Mouse (Mus musculus): ENCODE results near the gene Creb3l2. TPM values are rescaled to one million over a fixed set of nuclear protein-coding genes. Genes with fewer than 3 reads are reported as not detected.

The Creb3l2 gene
- polyA plus RNA-seq, 1 experiment from 2014 or later = 2.9 TPM

- no peaks in the 10 kb centered on the region for H3K9me3 ChIP-seq
- ATAC-seq (replicated peaks) = peak; percentile 73
- no peak overlapping the region for H3K4me2 ChIP-seq (replicated peaks)
- no peak overlapping the region for H3K4me3 ChIP-seq
- no peak overlapping the region for H3K9ac ChIP-seq (replicated peaks)
- no peaks in the 10 kb centered on the region for H3K27me3 ChIP-seq
- peak overlapping the region; percentile 58 for H3K27ac ChIP-seq (replicated peaks)
- H3K36me3 ChIP-seq = no peaks in the 10 kb centered on the region
- H3K4me1 ChIP-seq = peaks cover 37% of the 10 kb centered on the region
- WGBS = 30% methylated on average over 5 of the region's 5 CpGs
Measured at GRCm38 (mm10) chr6:37329901-37330864, 111.8 kb downstream of the Creb3l2 start.

- WGBS = 83% methylated on average over 3 of the region's 3 CpGs
- no peak overlapping the region for H3K9ac ChIP-seq (replicated peaks)
- H3K9me3 ChIP-seq = no peaks in the 10 kb centered on the region
- H3K36me3 ChIP-seq = no peaks in the 10 kb centered on the region
- peaks cover 37% of the 10 kb centered on the region for H3K4me1 ChIP-seq
- no peak for ATAC-seq (replicated peaks)
- no peak overlapping the region for H3K4me3 ChIP-seq
- H3K27me3 ChIP-seq = no peaks in the 10 kb centered on the region
- no peak overlapping the region for H3K4me2 ChIP-seq (replicated peaks)
- no peak overlapping the region for H3K27ac ChIP-seq (replicated peaks)
Measured at GRCm38 (mm10) chr6:37329376-37329775, 112.6 kb downstream of the Creb3l2 start.

DNA sequence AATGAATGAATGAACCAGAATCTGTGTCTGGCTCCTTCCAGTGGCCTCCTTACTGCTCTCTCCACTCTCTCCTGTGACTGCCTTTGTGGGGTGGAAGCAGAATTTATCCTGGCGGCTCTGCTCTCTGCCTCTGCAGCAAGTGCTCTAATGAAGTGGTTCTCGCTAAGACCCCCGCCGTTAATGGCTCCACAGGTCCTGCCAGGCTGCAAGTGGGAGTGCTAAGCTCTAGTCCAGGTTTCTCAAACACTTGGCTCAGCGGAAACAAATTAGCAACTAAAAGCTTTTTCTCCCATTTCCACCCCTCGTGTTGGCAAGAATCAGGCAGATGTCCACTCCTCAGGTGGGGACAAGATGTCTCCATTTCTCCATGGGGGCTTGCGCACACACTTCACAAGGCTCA, 113.3 kb downstream of the Creb3l2 start:
- H3K4me2 ChIP-seq (replicated peaks) = no peak overlapping the region
- H3K9ac ChIP-seq (replicated peaks) = no peak overlapping the region
- no peak overlapping the region for H3K4me3 ChIP-seq
- no peak overlapping the region for H3K27ac ChIP-seq (replicated peaks)
- H3K9me3 ChIP-seq = no peaks in the 10 kb centered on the region
- 24% methylated on average over 7 of the region's 7 CpGs for WGBS
- ATAC-seq (replicated peaks) = no peak
- no peaks in the 10 kb centered on the region for H3K36me3 ChIP-seq
- H3K27me3 ChIP-seq = no peaks in the 10 kb centered on the region
- H3K4me1 ChIP-seq = peaks cover 37% of the 10 kb centered on the region

- Histone ChIP-seq H3K9ac (replicated peaks) (no peak overlapping the region), H3K4me3 (no peak overlapping the region), H3K27ac (replicated peaks) (no peak overlapping the region), H3K27me3 (no peaks in the 10 kb centered on the region), H3K36me3 (no peaks in the 10 kb centered on the region), H3K4me1 (peaks cover 37% of the 10 kb centered on the region), H3K9me3 (no peaks in the 10 kb centered on the region), H3K4me2 (replicated peaks) (no peak overlapping the region)
- 39% methylated on average over 6 of the region's 6 CpGs for WGBS
- 0 out of 2 replicates have a peak, but pooled peaks have one; percentile 34 for ATAC-seq (replicated peaks)
Measured at GRCm38 (mm10) chr6:37327519-37327918, 114.4 kb downstream of the Creb3l2 start.

DNA sequence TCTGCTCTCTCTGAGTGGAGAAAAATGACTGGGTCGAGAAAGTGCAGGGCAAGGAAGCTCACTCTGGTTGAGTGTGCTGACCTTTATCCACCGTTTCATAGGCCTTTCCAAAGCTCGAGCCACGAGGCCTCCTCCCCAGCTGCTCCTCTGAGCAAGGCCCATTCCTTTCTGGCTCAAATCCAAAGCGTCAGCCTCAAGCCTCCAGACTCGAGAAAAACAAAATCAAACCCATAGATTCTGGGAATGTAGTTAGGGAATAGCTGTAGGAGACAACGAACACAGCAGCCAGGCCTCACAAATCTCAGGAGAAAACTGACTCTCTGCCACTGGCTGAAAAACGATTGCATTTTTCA, 115.4 kb downstream of the Creb3l2 start:
- no peak overlapping the region for H3K9ac ChIP-seq (replicated peaks)
- ATAC-seq (replicated peaks) = no peak
- no peak overlapping the region for H3K4me2 ChIP-seq (replicated peaks)
- no peaks in the 10 kb centered on the region for H3K27me3 ChIP-seq
- WGBS = 28% methylated on average over 8 of the region's 8 CpGs
- no peak overlapping the region for H3K4me3 ChIP-seq
- no peaks in the 10 kb centered on the region for H3K9me3 ChIP-seq
- H3K27ac ChIP-seq (replicated peaks) = 0 out of 2 replicates have a peak overlapping the region, but pooled peaks have one; percentile 44
- H3K36me3 ChIP-seq = no peaks in the 10 kb centered on the region
- H3K4me1 ChIP-seq = peaks cover 37% of the 10 kb centered on the region

DNA sequence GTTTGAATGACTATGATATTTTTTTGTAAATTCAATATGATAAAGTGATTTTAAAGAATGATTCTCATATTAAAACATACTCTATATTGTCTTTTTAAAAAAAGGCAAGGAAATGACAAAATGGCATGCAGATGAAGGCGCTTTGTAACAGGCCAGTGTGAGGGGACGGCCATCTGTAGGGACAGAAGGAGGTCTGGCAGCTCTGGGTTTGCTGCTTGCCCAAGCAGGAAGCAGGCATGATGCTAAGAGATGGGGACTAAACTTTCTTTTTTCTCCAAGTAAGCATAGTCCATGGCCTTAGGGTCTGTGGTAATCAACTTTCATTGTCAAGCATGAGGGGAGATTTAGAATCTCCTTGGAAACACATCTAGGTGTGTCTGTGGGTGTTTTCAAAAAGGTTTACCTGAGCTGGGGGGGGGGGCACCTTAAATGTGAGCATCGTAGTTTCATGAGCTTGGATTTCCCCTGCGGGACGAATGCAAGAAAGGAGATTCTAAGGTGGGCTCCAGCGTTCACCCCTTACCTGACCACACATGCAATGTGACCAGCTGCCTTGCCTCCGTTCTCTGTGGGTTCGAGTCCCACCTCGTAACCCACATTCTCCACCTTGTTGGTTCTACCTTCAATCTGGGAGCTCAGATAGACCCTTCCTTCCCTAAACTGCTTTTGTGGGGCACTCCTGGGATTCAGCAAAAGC, 115.9 kb downstream of the Creb3l2 start:
- no peak overlapping the region for H3K4me2 ChIP-seq (replicated peaks)
- H3K27me3 ChIP-seq = no peaks in the 10 kb centered on the region
- ATAC-seq (replicated peaks) = no peak
- H3K27ac ChIP-seq (replicated peaks) = 0 out of 2 replicates have a peak overlapping the region, but pooled peaks have one; percentile 44
- no peaks in the 10 kb centered on the region for H3K36me3 ChIP-seq
- H3K4me1 ChIP-seq = peaks cover 34% of the 10 kb centered on the region
- H3K9me3 ChIP-seq = no peaks in the 10 kb centered on the region
- no peak overlapping the region for H3K4me3 ChIP-seq
- 92% methylated on average over 9 of the region's 9 CpGs for WGBS
- H3K9ac ChIP-seq (replicated peaks) = no peak overlapping the region

GRCm38 (mm10) chr6:37325076-37325475, 116.9 kb downstream of the Creb3l2 start:
- ATAC-seq (replicated peaks) = no peak

DNA sequence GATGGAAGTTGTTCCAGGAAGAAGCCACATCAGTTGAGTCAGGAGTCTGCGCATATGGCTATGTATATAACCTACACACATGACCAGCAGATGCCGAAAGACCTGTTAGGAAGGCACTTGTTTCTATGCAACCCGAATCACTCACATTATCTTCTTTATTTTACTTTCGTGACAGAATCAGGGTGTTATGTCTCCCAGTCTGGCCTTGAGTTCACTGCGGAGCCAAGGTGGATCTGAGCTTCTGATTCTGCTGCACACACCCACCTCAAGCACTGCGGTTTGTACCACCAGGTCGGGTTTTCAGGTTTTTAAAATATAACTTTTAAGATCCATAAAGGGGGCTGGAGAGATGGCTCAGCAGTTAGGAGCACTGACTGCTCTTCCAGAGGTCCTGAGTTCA, 119.3 kb downstream of the Creb3l2 start:
- WGBS = 91% methylated on average over 7 of the region's 7 CpGs
- peaks cover 12% of the 10 kb centered on the region for H3K4me1 ChIP-seq
- H3K27ac ChIP-seq (replicated peaks) = no peak overlapping the region
- H3K4me2 ChIP-seq (replicated peaks) = no peak overlapping the region
- no peak overlapping the region for H3K4me3 ChIP-seq
- H3K36me3 ChIP-seq = no peaks in the 10 kb centered on the region
- no peaks in the 10 kb centered on the region for H3K27me3 ChIP-seq
- no peak overlapping the region for H3K9ac ChIP-seq (replicated peaks)
- no peaks in the 10 kb centered on the region for H3K9me3 ChIP-seq
- ATAC-seq (replicated peaks) = no peak

More at GRCm38 (mm10) chr6:37325076-37325475, 116.9 kb downstream of the Creb3l2 start:
- H3K27ac ChIP-seq (replicated peaks) = no peak overlapping the region
- no peaks in the 10 kb centered on the region for H3K27me3 ChIP-seq
- no peaks in the 10 kb centered on the region for H3K9me3 ChIP-seq
- peaks cover 27% of the 10 kb centered on the region for H3K4me1 ChIP-seq
- H3K4me2 ChIP-seq (replicated peaks) = no peak overlapping the region
- no peaks in the 10 kb centered on the region for H3K36me3 ChIP-seq
- WGBS = 92% methylated on average over 3 of the region's 3 CpGs
- no peak overlapping the region for H3K4me3 ChIP-seq
- no peak overlapping the region for H3K9ac ChIP-seq (replicated peaks)

DNA sequence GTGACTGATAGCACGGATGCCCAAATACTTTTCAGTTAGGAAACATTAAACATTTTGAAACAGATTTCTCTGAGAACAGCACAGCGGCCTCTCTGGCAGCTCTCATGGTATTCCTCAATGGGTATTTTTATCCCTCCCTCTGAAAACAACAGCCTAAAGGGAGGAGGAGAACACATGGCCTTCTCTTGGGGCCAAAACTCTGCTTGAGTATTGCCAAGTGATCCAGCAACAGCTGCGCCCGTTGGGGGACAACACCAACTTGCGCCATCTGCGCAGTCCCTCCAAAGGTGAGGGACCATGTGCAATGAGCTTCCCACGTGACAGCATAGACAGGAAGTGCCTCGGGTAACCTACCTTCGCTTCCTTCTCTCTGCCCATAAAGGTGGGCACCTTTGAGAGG, 119.9 kb downstream of the Creb3l2 start:
- WGBS = 85% methylated on average over 9 of the region's 9 CpGs
- ATAC-seq (replicated peaks) = no peak
- H3K4me1 ChIP-seq = peaks cover 8% of the 10 kb centered on the region
- H3K9ac ChIP-seq (replicated peaks) = no peak overlapping the region
- no peaks in the 10 kb centered on the region for H3K27me3 ChIP-seq
- no peak overlapping the region for H3K4me3 ChIP-seq
- H3K9me3 ChIP-seq = no peaks in the 10 kb centered on the region
- H3K4me2 ChIP-seq (replicated peaks) = no peak overlapping the region
- no peaks in the 10 kb centered on the region for H3K36me3 ChIP-seq
- no peak overlapping the region for H3K27ac ChIP-seq (replicated peaks)

DNA sequence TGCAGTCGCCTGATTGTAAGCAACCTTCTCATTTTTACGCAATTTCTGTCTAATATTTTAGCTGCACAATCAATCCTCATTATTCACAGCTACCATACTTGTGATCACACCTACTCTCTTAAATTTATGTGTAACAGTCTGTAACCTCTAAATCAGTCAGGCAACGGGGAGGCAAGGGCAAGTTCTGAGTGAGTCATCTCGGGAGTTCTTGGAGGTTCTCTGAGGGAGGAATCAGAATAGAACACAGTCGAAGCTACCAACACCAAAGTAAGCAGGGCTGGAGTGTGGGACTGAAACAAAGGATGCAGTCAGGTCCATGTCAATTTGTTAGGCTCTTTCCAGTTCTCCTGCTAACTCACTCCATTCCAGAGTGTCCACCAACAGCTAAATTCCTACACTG, 124.0 kb downstream of the Creb3l2 start:
- Histone ChIP-seq H3K36me3 (no peaks in the 10 kb centered on the region), H3K27ac (replicated peaks) (no peak overlapping the region), H3K4me2 (replicated peaks) (no peak overlapping the region), H3K9ac (replicated peaks) (no peak overlapping the region), H3K4me3 (no peak overlapping the region), H3K4me1 (no peaks in the 10 kb centered on the region), H3K9me3 (no peaks in the 10 kb centered on the region), H3K27me3 (no peaks in the 10 kb centered on the region)
- WGBS = 73% methylated on average over 5 of the region's 5 CpGs
- ATAC-seq (replicated peaks) = no peak

- no peak overlapping the region for H3K9ac ChIP-seq (replicated peaks)
- no peaks in the 10 kb centered on the region for H3K4me1 ChIP-seq
- H3K4me3 ChIP-seq = no peak overlapping the region
- no peak overlapping the region for H3K27ac ChIP-seq (replicated peaks)
- H3K4me2 ChIP-seq (replicated peaks) = no peak overlapping the region
- no peaks in the 10 kb centered on the region for H3K27me3 ChIP-seq
- ATAC-seq (replicated peaks) = no peak
- H3K36me3 ChIP-seq = no peaks in the 10 kb centered on the region
- no peaks in the 10 kb centered on the region for H3K9me3 ChIP-seq
Measured at GRCm38 (mm10) chr6:37315440-37315839, 126.5 kb downstream of the Creb3l2 start.

- Histone ChIP-seq H3K4me2 (replicated peaks) (no peak overlapping the region), H3K27me3 (no peaks in the 10 kb centered on the region), H3K4me3 (no peak overlapping the region), H3K4me1 (no peaks in the 10 kb centered on the region), H3K9ac (replicated peaks) (no peak overlapping the region), H3K36me3 (no peaks in the 10 kb centered on the region), H3K27ac (replicated peaks) (no peak overlapping the region), H3K9me3 (no peaks in the 10 kb centered on the region)
- 82% methylated on average over 4 of the region's 4 CpGs for WGBS
- no peak for ATAC-seq (replicated peaks)
Measured at GRCm38 (mm10) chr6:37310601-37311000, 131.3 kb downstream of the Creb3l2 start.
